Mouse (Mus musculus): ENCODE measurements around the gene Ttc33. TPM values are rescaled to one million over a fixed set of nuclear protein-coding genes. Genes with fewer than 3 reads are reported as not detected.
A peak's percentile ranks its signal among the peaks of the same experiment; 100 is the strongest.
"Not testable (repeated sequence)": the region's sequence is repeated elsewhere in the genome, so short reads cannot be mapped to it uniquely, and the experiment has no call there.

Gene Ttc33
- polyA plus RNA-seq, 1 experiment: 14.2 TPM

DNA sequence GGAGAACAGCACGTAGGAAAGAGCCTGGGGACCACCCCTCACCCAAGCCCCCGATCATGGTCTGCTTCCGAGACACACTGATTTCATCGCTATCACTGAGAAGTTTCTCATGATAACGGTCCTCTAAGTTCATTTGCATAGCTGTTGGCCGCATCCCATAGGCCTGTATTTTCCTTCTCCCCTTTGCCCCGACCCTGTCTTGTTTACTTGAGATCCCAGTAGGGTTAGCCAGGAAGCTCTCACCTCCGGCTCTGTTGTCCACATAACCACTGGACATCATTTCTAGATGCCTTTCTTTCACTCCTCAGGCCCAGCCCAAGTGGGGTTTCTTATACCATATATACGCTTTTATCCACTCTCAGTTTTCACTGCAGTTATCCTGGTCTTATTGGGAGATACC lies 9.6 kb downstream of the Ttc33 start:
- no peak overlapping the region for H3K4me3 ChIP-seq (ENCODE audit: insufficient read depth, low read depth, low read length)
- WGBS: 79% methylated on average over 9 of the region's 9 CpGs
- no peaks in the 10 kb centered on the region; the same call in 1 of the 2 replicates for H3K36me3 ChIP-seq (ENCODE audit: control insufficient read depth, insufficient read depth, low read length)
- no peak for TF ChIP-seq POLR2A (IDR thresholded peaks at IDR 0.05; ENCODE audit: low read depth, low read length)
- TF ChIP-seq CTCF (conservative IDR thresholded peaks at IDR 0.05; ENCODE audit: insufficient read depth, insufficient read length, low read depth, low read length): no peak
- H3K27me3 ChIP-seq (replicated peaks; ENCODE audit: control insufficient read depth, insufficient read depth, low read length): no peaks in the 10 kb centered on the region
- peaks cover 17% of the 10 kb centered on the region for H3K4me1 ChIP-seq (ENCODE audit: control insufficient read depth, insufficient read depth, low read length)
- no peak overlapping the region for H3K27ac ChIP-seq (ENCODE audit: insufficient read depth, low read depth, low read length)
- DNase-seq: peak; percentile 36

DNA sequence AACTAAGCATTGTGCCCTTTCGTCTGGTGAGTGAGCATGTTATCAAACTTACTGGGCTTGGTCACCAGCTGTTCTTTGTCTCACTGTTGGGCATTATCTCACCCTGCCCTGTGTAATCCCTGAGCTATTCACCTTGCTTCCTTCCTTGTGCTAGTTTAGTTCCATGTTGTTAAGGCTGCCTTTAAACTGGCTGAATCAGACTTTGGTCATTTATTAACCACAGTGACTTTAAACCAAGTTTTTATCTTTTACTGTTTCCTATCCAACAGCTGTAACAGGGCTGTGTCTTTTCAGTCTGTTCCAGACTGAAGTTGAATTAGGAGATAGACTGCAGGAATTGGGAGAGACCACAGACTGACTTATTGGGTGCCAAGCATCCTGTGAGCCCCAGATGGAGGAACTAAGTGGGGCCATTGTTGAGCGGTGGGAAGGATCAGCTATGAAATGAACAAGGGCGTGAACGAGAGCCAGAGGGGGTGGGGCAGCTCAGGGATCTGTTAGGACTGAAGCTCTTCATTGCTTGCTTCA lies 10.7 kb downstream of the Ttc33 start:
- TF ChIP-seq CTCF (conservative IDR thresholded peaks at IDR 0.05; ENCODE audit: insufficient read depth, insufficient read length, low read depth, low read length): no peak
- no peak for TF ChIP-seq POLR2A (IDR thresholded peaks at IDR 0.05; ENCODE audit: low read depth, low read length)
- 19% methylated on average over 4 of the region's 4 CpGs for WGBS
- Histone ChIP-seq H3K36me3 (ENCODE audit: control insufficient read depth, insufficient read depth, low read length) (no peaks in the 10 kb centered on the region; the same call in 1 of the 2 replicates), H3K4me1 (ENCODE audit: control insufficient read depth, insufficient read depth, low read length) (peaks cover 17% of the 10 kb centered on the region), H3K27me3 (replicated peaks; ENCODE audit: control insufficient read depth, insufficient read depth, low read length) (no peaks in the 10 kb centered on the region), H3K27ac (ENCODE audit: insufficient read depth, low read depth, low read length) (peak overlapping the region; percentile 77; the same call in 1 of the 2 replicates), H3K4me3 (ENCODE audit: insufficient read depth, low read depth, low read length) (no peak overlapping the region)
- peak; percentile 71 for DNase-seq

DNA sequence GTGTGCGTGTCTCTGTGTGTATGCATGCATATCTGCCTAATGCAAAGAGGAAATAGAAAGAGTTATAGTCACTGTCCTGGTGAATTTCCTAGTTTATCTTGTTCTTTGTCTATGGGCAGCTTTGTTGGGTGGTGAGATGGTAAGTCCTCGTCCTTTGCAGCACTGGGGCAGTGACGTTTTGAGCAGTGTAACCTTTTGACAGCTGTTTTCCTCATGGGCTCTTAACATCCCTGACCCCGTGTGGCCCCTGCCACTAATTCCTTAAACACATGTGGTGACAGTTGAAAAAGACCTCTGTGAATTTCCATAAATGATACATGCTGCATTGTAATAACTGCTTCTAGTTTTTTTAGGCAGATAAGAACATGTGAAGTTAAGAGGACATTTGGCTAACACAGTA lies 11.4 kb downstream of the Ttc33 start:
- DNase-seq: no peak
- WGBS: 40% methylated on average over 4 of the region's 4 CpGs
- no peak overlapping the region for H3K4me3 ChIP-seq (ENCODE audit: insufficient read depth, low read depth, low read length)
- peaks cover 17% of the 10 kb centered on the region for H3K4me1 ChIP-seq (ENCODE audit: control insufficient read depth, insufficient read depth, low read length)
- no peaks in the 10 kb centered on the region for H3K27me3 ChIP-seq (replicated peaks; ENCODE audit: control insufficient read depth, insufficient read depth, low read length)
- no peaks in the 10 kb centered on the region; the same call in 1 of the 2 replicates for H3K36me3 ChIP-seq (ENCODE audit: control insufficient read depth, insufficient read depth, low read length)
- no peak for TF ChIP-seq POLR2A (IDR thresholded peaks at IDR 0.05; ENCODE audit: low read depth, low read length)
- no peak for TF ChIP-seq CTCF (conservative IDR thresholded peaks at IDR 0.05; ENCODE audit: insufficient read depth, insufficient read length, low read depth, low read length)
- H3K27ac ChIP-seq (ENCODE audit: insufficient read depth, low read depth, low read length): peak overlapping the region; percentile 72

DNA sequence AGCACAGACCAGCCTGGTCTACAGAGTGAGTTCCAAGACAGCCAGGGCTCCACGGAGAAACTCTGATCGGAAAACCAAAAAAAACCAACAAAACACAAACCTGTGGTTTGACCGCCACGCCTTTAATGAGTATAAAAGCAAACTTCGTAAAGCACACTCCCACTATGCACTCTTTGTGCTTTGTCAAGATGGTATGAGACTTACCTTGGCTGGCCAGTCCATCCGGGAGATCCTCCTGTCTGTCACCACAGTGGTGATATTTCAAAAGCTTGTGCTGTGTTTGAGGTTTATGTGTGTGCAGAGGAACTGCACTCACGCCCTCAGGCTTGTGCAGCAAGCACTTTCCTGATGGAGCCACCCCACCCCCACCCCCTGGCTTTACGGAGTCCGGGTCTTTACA lies 19.9 kb downstream of the Ttc33 start:
- no peaks in the 10 kb centered on the region for H3K27me3 ChIP-seq (replicated peaks; ENCODE audit: control insufficient read depth, insufficient read depth, low read length)
- TF ChIP-seq POLR2A (IDR thresholded peaks at IDR 0.05; ENCODE audit: low read depth, low read length) (no peak), CTCF (conservative IDR thresholded peaks at IDR 0.05; ENCODE audit: insufficient read depth, insufficient read length, low read depth, low read length) (no peak)
- no peak for DNase-seq
- H3K27ac ChIP-seq (ENCODE audit: insufficient read depth, low read depth, low read length): no peak overlapping the region
- WGBS: 90% methylated on average over 9 of the region's 9 CpGs
- no peak overlapping the region for H3K4me3 ChIP-seq (ENCODE audit: insufficient read depth, low read depth, low read length)
- no peaks in the 10 kb centered on the region for H3K4me1 ChIP-seq (ENCODE audit: control insufficient read depth, insufficient read depth, low read length)
- H3K36me3 ChIP-seq (ENCODE audit: control insufficient read depth, insufficient read depth, low read length): no peaks in the 10 kb centered on the region

DNA sequence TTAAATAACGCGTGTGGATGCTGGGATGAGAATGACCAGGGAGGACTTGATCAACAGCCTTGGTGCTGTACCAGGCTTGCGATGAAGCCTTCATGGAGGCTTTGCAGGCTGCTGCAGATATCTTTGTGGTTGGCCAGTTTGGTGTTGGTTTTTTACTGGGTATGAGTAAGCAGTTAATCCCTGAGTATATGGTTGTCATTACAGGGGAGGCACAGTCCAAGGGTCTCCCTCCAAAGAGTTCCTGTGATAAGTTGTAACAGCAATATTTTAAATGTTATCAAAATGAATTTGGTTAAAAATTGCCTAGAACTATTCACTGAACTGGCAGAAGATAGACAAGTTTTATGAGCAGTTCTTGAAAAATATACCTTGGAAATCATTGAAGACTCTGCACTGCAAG lies 23.8 kb downstream of the Ttc33 start:
- no peaks in the 10 kb centered on the region for H3K4me1 ChIP-seq (ENCODE audit: control insufficient read depth, insufficient read depth, low read length)
- no peaks in the 10 kb centered on the region for H3K27me3 ChIP-seq (replicated peaks; ENCODE audit: control insufficient read depth, insufficient read depth, low read length)
- no peak overlapping the region for H3K4me3 ChIP-seq (ENCODE audit: insufficient read depth, low read depth, low read length)
- no peak for TF ChIP-seq CTCF (conservative IDR thresholded peaks at IDR 0.05; ENCODE audit: insufficient read depth, insufficient read length, low read depth, low read length)
- no peak for TF ChIP-seq POLR2A (IDR thresholded peaks at IDR 0.05; ENCODE audit: low read depth, low read length)
- 96% methylated on average over 3 of the region's 3 CpGs for WGBS
- H3K27ac ChIP-seq (ENCODE audit: insufficient read depth, low read depth, low read length): no peak overlapping the region
- DNase-seq: no peak
- no peaks in the 10 kb centered on the region; the same call in none of the 2 replicates for H3K36me3 ChIP-seq (ENCODE audit: control insufficient read depth, insufficient read depth, low read length)

DNA sequence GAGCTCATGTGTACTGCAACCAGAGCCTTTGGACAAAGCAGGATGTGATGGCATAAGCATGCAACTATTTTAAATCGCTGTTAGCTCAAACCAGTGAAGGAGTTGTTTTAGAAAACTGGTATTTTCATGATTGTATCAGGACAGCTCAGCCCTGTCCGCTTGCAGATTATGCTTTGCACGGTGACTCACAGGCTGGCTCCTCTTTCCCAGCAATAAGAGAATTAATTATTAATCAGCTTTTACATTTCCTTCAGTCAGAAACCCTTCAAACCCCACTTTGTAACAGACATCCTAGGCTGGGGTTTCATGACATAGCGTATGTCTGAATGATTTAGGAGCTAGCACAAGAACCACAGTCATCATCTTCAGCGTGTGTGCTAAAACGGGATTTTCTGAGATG lies 35.2 kb downstream of the Ttc33 start:
- 67% methylated on average over 6 of the region's 6 CpGs for WGBS
- H3K4me3 ChIP-seq (ENCODE audit: insufficient read depth, low read depth, low read length): no peak overlapping the region
- H3K27me3 ChIP-seq (replicated peaks; ENCODE audit: control insufficient read depth, insufficient read depth, low read length): no peaks in the 10 kb centered on the region
- no peak for DNase-seq
- peaks cover 2% of the 10 kb centered on the region for H3K36me3 ChIP-seq (ENCODE audit: control insufficient read depth, insufficient read depth, low read length)
- H3K4me1 ChIP-seq (ENCODE audit: control insufficient read depth, insufficient read depth, low read length): no peaks in the 10 kb centered on the region
- no peak for TF ChIP-seq POLR2A (IDR thresholded peaks at IDR 0.05; ENCODE audit: low read depth, low read length)
- no peak for TF ChIP-seq CTCF (conservative IDR thresholded peaks at IDR 0.05; ENCODE audit: insufficient read depth, insufficient read length, low read depth, low read length)
- no peak overlapping the region for H3K27ac ChIP-seq (ENCODE audit: insufficient read depth, low read depth, low read length)

DNA sequence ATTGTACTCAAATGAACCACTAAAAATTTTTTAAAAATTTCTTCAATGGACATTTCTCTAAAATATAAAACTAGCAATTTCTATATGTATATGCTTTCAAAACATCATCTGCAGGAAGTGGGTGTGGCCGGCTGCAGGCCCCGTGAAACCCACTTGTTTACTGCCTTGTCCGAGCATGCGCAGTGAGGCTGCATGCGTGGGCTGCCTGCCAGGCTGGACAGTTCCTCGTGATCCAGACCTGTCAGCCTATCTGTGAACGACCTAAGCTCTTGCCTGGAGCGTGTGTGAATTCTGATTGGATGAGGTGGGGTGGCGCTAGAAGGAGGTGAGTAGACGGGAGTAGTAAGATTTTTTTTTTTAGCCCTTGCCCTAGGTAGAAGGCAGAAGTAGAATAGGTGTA lies 45.4 kb downstream of the Ttc33 start:
- not testable (repeated sequence) for DNase-seq; H3K27ac ChIP-seq (ENCODE audit: insufficient read depth, low read depth, low read length); H3K36me3 ChIP-seq (ENCODE audit: control insufficient read depth, insufficient read depth, low read length); H3K4me1 ChIP-seq (ENCODE audit: control insufficient read depth, insufficient read depth, low read length); H3K27me3 ChIP-seq (replicated peaks; ENCODE audit: control insufficient read depth, insufficient read depth, low read length); H3K4me3 ChIP-seq (ENCODE audit: insufficient read depth, low read depth, low read length)
- WGBS: 84% methylated on average over 10 of the region's 10 CpGs

Measured in kidney, adult 2 months (tissue).